Comparison of ENCODE assay signal across 21 mouse cellular contexts in the genomic region with DNA sequence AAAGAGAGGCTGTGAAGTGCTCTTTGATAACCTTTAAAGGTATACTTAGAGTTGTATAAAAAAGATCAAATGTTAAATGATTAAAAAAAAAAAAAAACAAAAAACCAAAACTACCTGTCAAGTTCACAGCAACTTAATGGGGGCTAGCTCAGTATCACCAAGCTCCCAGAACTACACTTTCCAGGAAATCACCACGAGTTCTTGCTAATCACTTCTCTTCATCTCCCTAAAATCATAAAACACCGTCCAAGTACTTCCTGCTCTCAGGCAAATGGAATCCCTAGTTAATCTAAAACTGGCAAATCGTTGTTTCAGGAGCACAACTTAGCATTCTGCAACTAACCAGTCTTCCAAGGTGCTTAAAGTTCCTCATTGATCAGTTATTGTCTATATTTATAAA. TPM values are rescaled to one million over a fixed set of nuclear protein-coding genes. Genes with fewer than 3 reads are reported as not detected.
DNase-seq lines count a peak whose midpoint lies in the region; ATAC-seq lines count a peak whose summit lies in the region.
"Had no signal": no experiment of that assay in that cellular context is flagged by ENCODE, and none has a peak within 500 bp of the region (broad histone marks: within the 10 kb centered on the region; RNA-seq: fewer than 3 reads in every experiment).

No protein-coding gene starts in this region.

- no peaks in the 10 kb centered on the region for H3K36me3 ChIP-seq in liver, embryonic 13.5 days
- H3K36me3 ChIP-seq in liver, embryonic 11.5 days (ENCODE audit: control insufficient read depth, insufficient read depth, low read length), result peaks cover 2% of the 10 kb centered on the region; the same call in 1 of the 2 replicates
- H3K36me3 ChIP-seq: embryonic facial prominence, embryonic 15.5 days; hindbrain, embryonic 13.5 days had no signal

- no peaks in the 10 kb centered on the region for H3K27me3 ChIP-seq in liver, embryonic 13.5 days
- no peaks in the 10 kb centered on the region for H3K27me3 ChIP-seq in liver, embryonic 11.5 days (replicated peaks; ENCODE audit: control insufficient read depth, insufficient read depth, low read length)
- H3K27me3 ChIP-seq: embryonic facial prominence, embryonic 15.5 days; forebrain, embryonic 15.5 days; hindbrain, embryonic 13.5 days had no signal

- no peak overlapping the region for H3K9ac ChIP-seq in liver, embryonic 13.5 days
- no peak overlapping the region for H3K9ac ChIP-seq in liver, embryonic 11.5 days (ENCODE audit: low read depth, low read length)
- H3K9ac ChIP-seq: embryonic facial prominence, embryonic 15.5 days; forebrain, embryonic 15.5 days; hindbrain, embryonic 13.5 days had no signal

- intact Hi-C loops in left cerebral cortex, postnatal 10 days (cut with DNase I), result no loop called here

- DNase-seq in CD4-positive, CD25-positive, alpha-beta regulatory T cell, adult 2 months (ENCODE audit: low read depth, low spot score), result peak; percentile 9
- DNase-seq in liver, embryonic 13.5 days, result no peak
- DNase-seq in liver, embryonic 11.5 days (ENCODE audit: low spot score), result no peak
- peak; percentile 6 for DNase-seq in 416B (ENCODE audit: low read depth)
- peak; percentile 35 for DNase-seq in c-Kit-negative CD71-positive TER-119-positive erythroid progenitor cells, embryonic 14.5 days (ENCODE audit: low read depth, low spot score)
- no peak for DNase-seq in left cerebral cortex, postnatal 10 days (ENCODE audit: extremely low spot score in 1 of 2, low spot score in 2 of 2)
- no peak for DNase-seq in right cerebral cortex, postnatal 25 days
- DNase-seq: adrenal gland, postnatal 10 days; cerebellum, adult 2 months; cerebellum, postnatal 10 days; gastrocnemius, postnatal 36 days; heart, adult 18-20 months; heart, postnatal 10 days had no signal

- H3K4me2 ChIP-seq in liver, embryonic 13.5 days, result peak overlapping the region; percentile 11; the same call in 1 of the 2 replicates
- no peak overlapping the region for H3K4me2 ChIP-seq in liver, embryonic 11.5 days
- H3K4me2 ChIP-seq: embryonic facial prominence, embryonic 15.5 days; forebrain, embryonic 15.5 days; hindbrain, embryonic 13.5 days had no signal

- no peak overlapping the region for H3K4me3 ChIP-seq in liver, embryonic 13.5 days (replicated peaks)
- H3K4me3 ChIP-seq in liver, embryonic 11.5 days (ENCODE audit: low read depth, low read length), result no peak overlapping the region
- H3K4me3 ChIP-seq: embryonic facial prominence, embryonic 15.5 days; erythroblast, embryonic 14.5 days; forebrain, embryonic 10.5 days; forebrain, embryonic 15.5 days; heart, embryonic 10.5 days; hindbrain, embryonic 13.5 days had no signal

- H3K4me1 ChIP-seq in liver, embryonic 13.5 days (replicated peaks), result peaks cover 68% of the 10 kb centered on the region
- H3K4me1 ChIP-seq in liver, embryonic 11.5 days (replicated peaks; ENCODE audit: control insufficient read depth, insufficient read depth, low read length), result peaks cover 23% of the 10 kb centered on the region

- no peaks in the 10 kb centered on the region for H3K9me3 ChIP-seq in liver, embryonic 13.5 days (replicated peaks)
- H3K9me3 ChIP-seq in liver, embryonic 11.5 days (ENCODE audit: control insufficient read depth, low read length), result no peaks in the 10 kb centered on the region
- H3K9me3 ChIP-seq: embryonic facial prominence, embryonic 15.5 days; forebrain, embryonic 10.5 days; forebrain, embryonic 15.5 days; heart, embryonic 10.5 days; hindbrain, embryonic 13.5 days had no signal

- 11% methylated on average over 3 of the region's 3 CpGs for WGBS in liver, embryonic 13.5 days (ENCODE audit: insufficient replicate concordance)
- WGBS in liver, embryonic 11.5 days, result 39% methylated on average over 3 of the region's 3 CpGs

- no peak overlapping the region for H3K27ac ChIP-seq in liver, embryonic 13.5 days
- H3K27ac ChIP-seq in liver, embryonic 11.5 days (ENCODE audit: low read depth, low read length), result no peak overlapping the region
- H3K27ac ChIP-seq: embryonic facial prominence, embryonic 15.5 days; forebrain, embryonic 10.5 days; forebrain, embryonic 15.5 days; heart, embryonic 10.5 days; hindbrain, embryonic 13.5 days; hindbrain, postnatal 0 days had no signal

- no peak for ATAC-seq in CD4-positive, CD25-positive, alpha-beta regulatory T cell, adult 4 months
- no peak for ATAC-seq in liver, embryonic 13.5 days (ENCODE audit: low read depth)
- ATAC-seq in liver, embryonic 11.5 days (replicated peaks; ENCODE audit: low FRiP score), result no peak
- ATAC-seq: forebrain, embryonic 15.5 days; hindbrain, postnatal 0 days had no signal

RNA-seq across cellular contexts. Expression of a gene that starts 3.1 kb away (rescaled TPM):
- polyA plus RNA-seq in CD4-positive, CD25-positive, alpha-beta regulatory T cell, adult 4 months (2017; shearing (Covaris generic)), result 10 to 100 TPM; 53.5 to 68.9 TPM
- 16.9 and 19.2 TPM in 2 replicates for polyA plus RNA-seq in liver, embryonic 13.5 days (2015; fragmentation: Nextera tagmentation; extraction: Ambion mirVana)
- polyA plus RNA-seq in liver, embryonic 11.5 days (2014; fragmentation: Nextera tagmentation; extraction: Ambion mirVana), result 30.4 and 31.3 TPM in 2 replicates
- total RNA-seq in left cerebral cortex, postnatal 10 days (2021), result 10 to 100 TPM; 20.5 to 23.7 TPM

RNA-seq across cellular contexts. Expression of a gene that starts 3.2 kb away (rescaled TPM):
- polyA plus RNA-seq in CD4-positive, CD25-positive, alpha-beta regulatory T cell, adult 4 months (2017; shearing (Covaris generic)), result 10 to 100 TPM; 38.3 to 60.7 TPM
- polyA plus RNA-seq in liver, embryonic 13.5 days (2015; fragmentation: Nextera tagmentation; extraction: Ambion mirVana), result 16.7 and 18.3 TPM in 2 replicates
- polyA plus RNA-seq in liver, embryonic 11.5 days (2014; fragmentation: Nextera tagmentation; extraction: Ambion mirVana), result 34.6 and 36.3 TPM in 2 replicates
- total RNA-seq in left cerebral cortex, postnatal 10 days (2021), result 10 to 100 TPM in 1 of 2 experiments, 1 to 10 TPM in 1; 8.5 to 10.4 TPM

RNA-seq across cellular contexts. Expression of a gene that starts 53.7 kb away (rescaled TPM):
- polyA plus RNA-seq in CD4-positive, CD25-positive, alpha-beta regulatory T cell, adult 4 months (2017; shearing (Covaris generic)), result 10 to 100 TPM; 26.3 to 55.3 TPM
- 30.2 and 31.4 TPM in 2 replicates for polyA plus RNA-seq in liver, embryonic 13.5 days (2015; fragmentation: Nextera tagmentation; extraction: Ambion mirVana)
- polyA plus RNA-seq in liver, embryonic 11.5 days (2014; fragmentation: Nextera tagmentation; extraction: Ambion mirVana), result 55.4 and 57.2 TPM in 2 replicates
- total RNA-seq in left cerebral cortex, postnatal 10 days (2021), result 10 to 100 TPM; 39.3 to 41.7 TPM

Comparison
In these comparisons a context has a peak if more than half of its experiments do, and no peak if none do; other contexts are left out.
1. DNase-seq: peak in CD4-positive, CD25-positive, alpha-beta regulatory T cell, adult 2 months (single experiment), 416B (single experiment) and c-Kit-negative CD71-positive TER-119-positive erythroid progenitor cells, embryonic 14.5 days (single experiment); none in liver, embryonic 13.5 days (single experiment), liver, embryonic 11.5 days (single experiment), left cerebral cortex, postnatal 10 days (0 of 2) and right cerebral cortex, postnatal 25 days (single experiment).